Mouse (Mus musculus): Measurements from ENCODE around the gene Ankmy1.

DNA sequence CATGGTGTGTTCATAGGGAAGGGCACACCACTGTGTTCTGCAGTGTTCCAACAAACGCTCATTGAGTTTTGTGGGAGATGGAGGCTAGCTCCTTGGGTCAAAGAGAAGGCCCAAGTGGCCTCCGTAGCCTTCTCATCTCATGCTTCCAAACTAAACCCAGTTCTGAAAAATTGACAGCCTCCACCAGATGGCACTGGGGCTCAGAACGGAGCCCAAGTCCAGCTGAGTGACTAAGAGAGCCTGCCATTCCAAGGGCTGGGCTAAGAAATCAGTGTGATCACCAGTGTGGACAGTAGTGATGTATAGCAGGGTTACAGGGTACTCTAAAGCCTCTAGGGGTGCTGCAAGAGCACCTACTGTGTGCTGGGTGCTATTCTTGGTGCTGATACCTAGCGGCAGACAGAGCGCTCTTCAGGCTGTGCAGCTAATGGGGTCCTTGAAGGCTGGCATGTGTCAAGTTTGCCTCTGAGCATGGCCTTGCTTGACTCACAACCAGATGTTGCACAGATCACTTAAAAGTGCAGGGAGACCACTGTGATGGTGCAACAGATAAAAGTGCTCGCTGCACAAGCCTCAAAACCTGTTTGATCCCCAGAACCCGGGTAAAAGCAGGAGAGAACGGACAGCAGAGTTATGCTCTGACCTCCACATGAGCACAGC lies 62.3 kb downstream of the Ankmy1 start:
- TF ChIP-seq CTCF (IDR thresholded peaks at IDR 0.05; ENCODE audit: low read depth, low read length) (no peak), POLR2A (IDR thresholded peaks at IDR 0.05; ENCODE audit: extremely low read depth, insufficient read depth, low read length) (no peak)

All from liver, adult 2 months (tissue).